Mouse (Mus musculus) bone marrow, adult 2 months (tissue): ENCODE results near the gene Stx3.

Source experiments
- CTCF ChIP-seq: fragments of 200-500 bp; IDR thresholded peaks from 2 replicates; pipeline ENCODE4 v1.5.1; 2011; ENCODE audit warnings: low read length, control low read depth; ENCODE audit not compliant: control insufficient read depth, insufficient read depth
- POLR2A ChIP-seq: fragments of 200-500 bp; IDR thresholded peaks from 2 replicates; pipeline ENCODE4 v1.6.1; 2011; ENCODE audit warnings: low read depth, mild to moderate bottlenecking, control low read depth, low read length, borderline replicate concordance; ENCODE audit not compliant: control insufficient read depth

DNA sequence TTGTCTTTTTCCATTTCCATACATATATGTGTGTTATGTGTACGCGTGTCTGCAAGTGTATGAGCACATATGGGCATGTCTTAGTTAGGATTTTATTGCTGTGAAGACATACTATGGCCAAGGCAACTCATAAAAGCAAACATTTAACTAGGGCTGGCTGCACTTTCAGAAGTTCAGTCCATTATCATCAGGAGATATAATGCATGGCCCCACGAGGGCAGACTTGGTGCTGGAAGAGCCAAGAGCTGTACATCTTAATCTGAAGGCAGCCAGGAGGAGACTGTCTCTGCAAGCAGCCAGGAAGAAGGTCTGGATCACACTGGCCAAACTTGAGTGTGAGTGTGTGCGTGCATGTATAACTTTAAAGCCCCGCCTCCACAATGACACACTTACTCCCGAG is 24.8 kb downstream of the Stx3 start:
- TF ChIP-seq CTCF (no peak), POLR2A (no peak)
